Mouse (Mus musculus) heart, postnatal 0 days (tissue): ENCODE measurements around the gene Rnf215.

Source experiments
- CTCF ChIP-seq: IDR thresholded peaks from 2 replicates; pipeline ENCODE4 v1.5.1; 2016; ENCODE audit warnings: antibody characterized with exemption, control low read depth, low read depth
- EP300 ChIP-seq: IDR thresholded peaks from 2 replicates; pipeline ENCODE4 v1.6.1; 2016; ENCODE audit warnings: antibody characterized with exemption, low read depth

DNA sequence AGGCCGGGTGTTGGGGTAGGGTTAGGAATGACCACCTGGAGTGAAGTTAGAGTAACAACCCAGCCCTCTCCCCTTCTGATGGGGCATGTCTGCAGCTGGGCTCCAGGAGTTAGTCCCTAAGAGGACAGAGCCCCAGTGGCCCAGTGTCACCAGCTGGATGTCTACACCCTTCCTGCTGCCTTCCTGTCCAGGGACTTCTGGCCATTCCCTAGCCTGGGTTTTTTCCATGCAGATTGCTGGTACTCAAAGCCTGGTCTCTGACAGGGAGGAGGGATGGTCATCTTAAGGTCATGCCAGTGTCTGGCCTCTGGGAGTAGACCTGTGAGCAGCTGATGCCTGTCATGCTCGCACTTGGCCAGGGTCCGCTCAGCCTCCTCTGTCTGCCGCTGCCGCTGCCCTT is 13.1 kb downstream of the Rnf215 start:
- no peak for TF ChIP-seq CTCF
- TF ChIP-seq EP300 = no peak
